Mouse (Mus musculus): Measurements from ENCODE around the gene Mfn1. TPM values are rescaled to one million over a fixed set of nuclear protein-coding genes. Genes with fewer than 3 reads are reported as not detected.

The Mfn1 gene
- polyA plus RNA-seq, 1 experiment from 2014 or later, result 25.1 TPM

GRCm38 (mm10) chr3:32611606-32612170 lies 82.4 kb downstream of the Mfn1 start:
- Histone ChIP-seq H3K27ac (replicated peaks; ENCODE audit: low read depth, low read length) (no peak overlapping the region), H3K9ac (ENCODE audit: low read depth, low read length) (no peak overlapping the region), H3K4me3 (ENCODE audit: low read depth, low read length) (no peak overlapping the region), H3K9me3 (ENCODE audit: control insufficient read depth, low read length) (no peaks in the 10 kb centered on the region), H3K36me3 (ENCODE audit: control insufficient read depth, insufficient read depth, low read length) (0 out of 2 replicates have a peak, but pooled peaks cover 4% of the 10 kb centered on the region), H3K4me1 (ENCODE audit: control insufficient read depth, insufficient read depth, low read length) (0 out of 2 replicates have a peak, but pooled peaks cover 4% of the 10 kb centered on the region), H3K4me2 (ENCODE audit: low read depth, low read length) (no peak overlapping the region), H3K27me3 (replicated peaks; ENCODE audit: control insufficient read depth, insufficient read depth, low read length) (no peaks in the 10 kb centered on the region)
- ATAC-seq (ENCODE audit: low read depth) (no peak), DNase-seq (ENCODE audit: low spot score) (no peak)
- WGBS, result 80% methylated on average over 11 of the region's 11 CpGs

DNA sequence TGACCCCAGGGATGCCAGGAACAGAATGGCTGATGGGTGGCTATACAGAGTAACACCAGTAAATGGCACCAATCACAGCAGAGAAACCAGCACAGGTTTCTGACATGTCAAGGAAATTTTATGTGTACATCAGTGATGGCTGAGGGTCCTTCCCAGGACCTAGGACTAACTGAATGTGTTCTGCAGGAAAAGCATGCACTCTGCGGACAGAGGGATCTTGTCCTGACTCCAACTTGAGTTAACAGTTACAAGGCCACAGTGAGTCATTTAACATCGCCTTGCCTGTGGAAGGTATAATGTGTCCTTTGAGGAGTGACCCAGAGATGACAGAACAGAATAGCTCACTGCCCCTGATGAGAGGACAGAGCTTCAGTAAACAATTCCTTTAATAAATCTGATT lies 85.5 kb downstream of the Mfn1 start:
- Histone ChIP-seq H3K4me2 (ENCODE audit: low read depth, low read length) (peak overlapping the region; percentile 60), H3K36me3 (ENCODE audit: control insufficient read depth, insufficient read depth, low read length) (0 out of 2 replicates have a peak, but pooled peaks cover 4% of the 10 kb centered on the region), H3K4me1 (ENCODE audit: control insufficient read depth, insufficient read depth, low read length) (0 out of 2 replicates have a peak, but pooled peaks cover 4% of the 10 kb centered on the region), H3K27ac (replicated peaks; ENCODE audit: low read depth, low read length) (no peak overlapping the region), H3K4me3 (ENCODE audit: low read depth, low read length) (no peak overlapping the region), H3K9me3 (ENCODE audit: control insufficient read depth, low read length) (no peaks in the 10 kb centered on the region), H3K27me3 (replicated peaks; ENCODE audit: control insufficient read depth, insufficient read depth, low read length) (no peaks in the 10 kb centered on the region), H3K9ac (ENCODE audit: low read depth, low read length) (no peak overlapping the region)
- WGBS, result 65% methylated on average over 2 of the region's 2 CpGs
- DNase-seq (ENCODE audit: low spot score) (no peak), ATAC-seq (ENCODE audit: low read depth) (no peak)

- peak overlapping the region; percentile 61 for H3K4me3 ChIP-seq (ENCODE audit: low read depth, low read length)
- H3K4me2 ChIP-seq (ENCODE audit: low read depth, low read length), result peak overlapping the region; percentile 60
- DNase-seq (ENCODE audit: low spot score) (peak; percentile 48), ATAC-seq (ENCODE audit: low read depth) (no peak)
- no peaks in the 10 kb centered on the region for H3K27me3 ChIP-seq (replicated peaks; ENCODE audit: control insufficient read depth, insufficient read depth, low read length)
- 36% methylated on average over 5 of the region's 5 CpGs for WGBS
- peak overlapping the region; percentile 77; the same call in 1 of the 2 replicates for H3K9ac ChIP-seq (ENCODE audit: low read depth, low read length)
- 0 out of 2 replicates have a peak, but pooled peaks cover 4% of the 10 kb centered on the region for H3K4me1 ChIP-seq (ENCODE audit: control insufficient read depth, insufficient read depth, low read length)
- H3K36me3 ChIP-seq (ENCODE audit: control insufficient read depth, insufficient read depth, low read length), result 0 out of 2 replicates have a peak, but pooled peaks cover 4% of the 10 kb centered on the region
- peak overlapping the region; percentile 15; the same call in 1 of the 2 replicates for H3K27ac ChIP-seq (replicated peaks; ENCODE audit: low read depth, low read length)
- no peaks in the 10 kb centered on the region for H3K9me3 ChIP-seq (ENCODE audit: control insufficient read depth, low read length)
Observed at GRCm38 (mm10) chr3:32615376-32615775, 86.1 kb downstream of the Mfn1 start.

GRCm38 (mm10) chr3:32616006-32616330 lies 86.7 kb downstream of the Mfn1 start:
- H3K36me3 ChIP-seq (ENCODE audit: control insufficient read depth, insufficient read depth, low read length), result 0 out of 2 replicates have a peak, but pooled peaks cover 4% of the 10 kb centered on the region
- H3K27me3 ChIP-seq (replicated peaks; ENCODE audit: control insufficient read depth, insufficient read depth, low read length), result no peaks in the 10 kb centered on the region
- H3K4me1 ChIP-seq (ENCODE audit: control insufficient read depth, insufficient read depth, low read length), result 0 out of 2 replicates have a peak, but pooled peaks cover 4% of the 10 kb centered on the region
- DNase-seq (ENCODE audit: low spot score) (no peak), ATAC-seq (ENCODE audit: low read depth) (no peak)
- H3K9ac ChIP-seq (ENCODE audit: low read depth, low read length), result peak overlapping the region; percentile 77
- H3K9me3 ChIP-seq (ENCODE audit: control insufficient read depth, low read length), result no peaks in the 10 kb centered on the region
- peak overlapping the region; percentile 61 for H3K4me3 ChIP-seq (ENCODE audit: low read depth, low read length)
- H3K27ac ChIP-seq (replicated peaks; ENCODE audit: low read depth, low read length), result peak overlapping the region; percentile 83
- peak overlapping the region; percentile 60 for H3K4me2 ChIP-seq (ENCODE audit: low read depth, low read length)
- WGBS, result 13% methylated on average over 6 of the region's 14 CpGs

- peak within 1 kb of the TSS; percentile 77 for H3K9ac ChIP-seq (ENCODE audit: low read depth, low read length)
- peak within 1 kb of the TSS; percentile 60 for H3K4me2 ChIP-seq (ENCODE audit: low read depth, low read length)
- no peaks in the 10 kb centered on the region for H3K27me3 ChIP-seq (replicated peaks; ENCODE audit: control insufficient read depth, insufficient read depth, low read length)
- ATAC-seq (ENCODE audit: low read depth) (peak; percentile 94), DNase-seq (ENCODE audit: low spot score) (peak; percentile 87)
- H3K27ac ChIP-seq (replicated peaks; ENCODE audit: low read depth, low read length), result peak within 1 kb of the TSS; percentile 83
- WGBS, result 0% methylated on average over 5 of the region's 83 CpGs
- peak within 1 kb of the TSS; percentile 61 for H3K4me3 ChIP-seq (ENCODE audit: low read depth, low read length)
- H3K36me3 ChIP-seq (ENCODE audit: control insufficient read depth, insufficient read depth, low read length), result 0 out of 2 replicates have a peak, but pooled peaks cover 4% of the 10 kb centered on the region
- no peaks in the 10 kb centered on the region for H3K9me3 ChIP-seq (ENCODE audit: control insufficient read depth, low read length)
- H3K4me1 ChIP-seq (ENCODE audit: control insufficient read depth, insufficient read depth, low read length), result 0 out of 2 replicates have a peak, but pooled peaks cover 4% of the 10 kb centered on the region
Observed at GRCm38 (mm10) chr3:32616331-32617052, 87.2 kb downstream of the Mfn1 start, which contains the start of gene Gnb4. Gnb4 (minus strand) TSS chr3:32616585.

GRCm38 (mm10) chr3:32617053-32617642 lies 87.9 kb downstream of the Mfn1 start:
- H3K36me3 ChIP-seq (ENCODE audit: control insufficient read depth, insufficient read depth, low read length), result 0 out of 2 replicates have a peak, but pooled peaks cover 4% of the 10 kb centered on the region
- WGBS, result 19% methylated on average over 16 of the region's 16 CpGs
- H3K4me2 ChIP-seq (ENCODE audit: low read depth, low read length), result peak overlapping the region; percentile 60
- peak overlapping the region; percentile 77 for H3K9ac ChIP-seq (ENCODE audit: low read depth, low read length)
- H3K27ac ChIP-seq (replicated peaks; ENCODE audit: low read depth, low read length), result peak overlapping the region; percentile 83
- H3K9me3 ChIP-seq (ENCODE audit: control insufficient read depth, low read length), result no peaks in the 10 kb centered on the region
- DNase-seq (ENCODE audit: low spot score) (peak; percentile 23), ATAC-seq (ENCODE audit: low read depth) (peak; percentile 28; the same call in 1 of the 2 replicates)
- H3K4me3 ChIP-seq (ENCODE audit: low read depth, low read length), result peak overlapping the region; percentile 61
- no peaks in the 10 kb centered on the region for H3K27me3 ChIP-seq (replicated peaks; ENCODE audit: control insufficient read depth, insufficient read depth, low read length)
- 0 out of 2 replicates have a peak, but pooled peaks cover 4% of the 10 kb centered on the region for H3K4me1 ChIP-seq (ENCODE audit: control insufficient read depth, insufficient read depth, low read length)

DNA sequence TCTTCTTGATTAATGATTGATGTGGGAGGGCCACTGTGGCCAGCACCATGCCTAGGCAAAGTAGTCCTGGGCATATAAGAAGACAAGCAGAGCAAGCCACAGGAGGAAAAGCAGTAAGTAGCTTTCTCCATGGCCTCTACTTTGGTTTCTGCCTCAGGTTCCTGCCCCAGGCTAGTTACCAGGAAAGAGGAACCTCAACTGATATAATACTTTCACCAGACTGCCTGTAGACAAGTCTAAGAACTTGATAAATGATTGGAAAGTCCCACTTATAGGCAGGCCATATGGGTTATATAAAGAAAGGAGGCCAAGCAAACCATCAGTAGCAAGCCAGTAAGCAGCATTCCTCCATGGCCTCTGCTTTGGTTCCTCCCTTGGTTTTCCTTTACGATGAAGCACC lies 92.4 kb downstream of the Mfn1 start:
- no peak overlapping the region for H3K4me3 ChIP-seq (ENCODE audit: low read depth, low read length)
- no peaks in the 10 kb centered on the region for H3K27me3 ChIP-seq (replicated peaks; ENCODE audit: control insufficient read depth, insufficient read depth, low read length)
- H3K27ac ChIP-seq (replicated peaks; ENCODE audit: low read depth, low read length), result no peak overlapping the region
- ATAC-seq (ENCODE audit: low read depth) (no peak), DNase-seq (ENCODE audit: low spot score) (no peak)
- no peaks in the 10 kb centered on the region for H3K4me1 ChIP-seq (ENCODE audit: control insufficient read depth, insufficient read depth, low read length)
- no peaks in the 10 kb centered on the region for H3K36me3 ChIP-seq (ENCODE audit: control insufficient read depth, insufficient read depth, low read length)
- no peak overlapping the region for H3K4me2 ChIP-seq (ENCODE audit: low read depth, low read length)
- H3K9me3 ChIP-seq (ENCODE audit: control insufficient read depth, low read length), result no peaks in the 10 kb centered on the region
- no peak overlapping the region for H3K9ac ChIP-seq (ENCODE audit: low read depth, low read length)
- WGBS, result 85% methylated on average over 1 of the region's 1 CpGs

DNA sequence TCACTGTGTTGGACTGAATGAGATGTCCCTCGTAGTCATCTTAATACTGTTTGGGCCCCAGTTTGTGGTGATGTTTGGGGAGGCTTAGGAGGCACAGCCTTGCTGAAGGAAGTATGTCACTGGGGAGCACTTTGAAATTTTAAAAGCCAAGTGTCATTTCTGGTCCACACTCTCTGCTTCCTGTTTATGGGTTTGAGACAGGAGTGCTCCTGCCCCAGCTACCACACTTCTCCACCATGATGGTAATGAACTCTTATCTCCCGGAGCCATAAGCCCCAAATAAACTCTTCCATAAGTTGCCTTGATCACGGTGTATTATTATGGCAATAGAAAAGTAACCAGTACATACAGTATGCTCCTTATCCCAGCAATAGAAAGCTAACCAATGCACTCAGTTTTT lies 92.8 kb downstream of the Mfn1 start:
- Histone ChIP-seq H3K36me3 (ENCODE audit: control insufficient read depth, insufficient read depth, low read length) (no peaks in the 10 kb centered on the region), H3K4me1 (ENCODE audit: control insufficient read depth, insufficient read depth, low read length) (no peaks in the 10 kb centered on the region), H3K27me3 (replicated peaks; ENCODE audit: control insufficient read depth, insufficient read depth, low read length) (no peaks in the 10 kb centered on the region), H3K4me3 (ENCODE audit: low read depth, low read length) (no peak overlapping the region), H3K9me3 (ENCODE audit: control insufficient read depth, low read length) (no peaks in the 10 kb centered on the region), H3K27ac (replicated peaks; ENCODE audit: low read depth, low read length) (no peak overlapping the region), H3K9ac (ENCODE audit: low read depth, low read length) (no peak overlapping the region), H3K4me2 (ENCODE audit: low read depth, low read length) (no peak overlapping the region)
- 76% methylated on average over 3 of the region's 3 CpGs for WGBS
- no peak for ATAC-seq (ENCODE audit: low read depth)
- no peak for DNase-seq (ENCODE audit: low spot score)
